Mouse (Mus musculus) skeletal muscle tissue, adult 2 months (tissue): ENCODE data around the gene Smc3.

Source experiments
- DNase-seq: peaks from one replicate; pipeline ENCODE4 v3.0.0-alpha.2; 2012; ENCODE audit warnings: low read depth, low spot score

Gene Smc3

GRCm38 (mm10) chr19:53599757-53600539 lies at the start of gene Smc3:
Gene Smc3, plus strand, starts transcription at chr19:53600398.
- peak; percentile 98 for DNase-seq

GRCm38 (mm10) chr19:53550972-53551371 lies 49.2 kb upstream of the Smc3 start:
- no peak for DNase-seq

GRCm38 (mm10) chr19:53552216-53552786 lies 47.9 kb upstream of the Smc3 start:
- DNase-seq: no peak

- no peak for DNase-seq
Measured at GRCm38 (mm10) chr19:53552795-53553194, 47.4 kb upstream of the Smc3 start.

- no peak for DNase-seq
Measured at GRCm38 (mm10) chr19:53554402-53554801, 45.8 kb upstream of the Smc3 start.

GRCm38 (mm10) chr19:53554981-53555616 lies 45.1 kb upstream of the Smc3 start:
- no peak for DNase-seq

GRCm38 (mm10) chr19:53556841-53557240 lies 43.4 kb upstream of the Smc3 start:
- DNase-seq: no peak

GRCm38 (mm10) chr19:53557267-53557936 lies 42.8 kb upstream of the Smc3 start:
- no peak for DNase-seq

GRCm38 (mm10) chr19:53560436-53560835 lies 39.8 kb upstream of the Smc3 start:
- DNase-seq: no peak

GRCm38 (mm10) chr19:53564174-53564573 lies 36.0 kb upstream of the Smc3 start:
- DNase-seq: no peak

GRCm38 (mm10) chr19:53565565-53566277 lies 34.5 kb upstream of the Smc3 start:
- DNase-seq: no peak

GRCm38 (mm10) chr19:53567864-53568263 lies 32.3 kb upstream of the Smc3 start:
- DNase-seq: no peak

GRCm38 (mm10) chr19:53568553-53568952 lies 31.6 kb upstream of the Smc3 start:
- DNase-seq: no peak

- DNase-seq: no peak
Measured at GRCm38 (mm10) chr19:53571056-53571455, 29.1 kb upstream of the Smc3 start.

- no peak for DNase-seq
Measured at GRCm38 (mm10) chr19:53571501-53572428, 28.4 kb upstream of the Smc3 start.

- no peak for DNase-seq
Measured at GRCm38 (mm10) chr19:53572607-53573006, 27.6 kb upstream of the Smc3 start.

GRCm38 (mm10) chr19:53573151-53573550 lies 27.0 kb upstream of the Smc3 start:
- DNase-seq: no peak

GRCm38 (mm10) chr19:53574131-53574530 lies 26.1 kb upstream of the Smc3 start:
- no peak for DNase-seq

- no peak for DNase-seq
Measured at GRCm38 (mm10) chr19:53574546-53574945, 25.7 kb upstream of the Smc3 start.

GRCm38 (mm10) chr19:53575296-53576010 lies 24.7 kb upstream of the Smc3 start:
- DNase-seq: no peak
